Mouse (Mus musculus) lung, embryonic 16.5 days (tissue): ENCODE measurements around the gene Gm5741. TPM values are rescaled to one million over a fixed set of nuclear protein-coding genes. Genes with fewer than 3 reads are reported as not detected.

Experiments
- ATAC-seq: fragments of 200-750 bp; cut with Nextera tagmentation; 2 replicates; pipeline ENCODE4 v1.8.0; 2017; ENCODE audit warnings: low read depth, mild to moderate bottlenecking, moderate library complexity
- H3K27ac ChIP-seq: fragments of 300-500 bp; sonication (generic); 2 replicates; pipeline ENCODE4 v1.5.1; 2014; ENCODE audit warnings: mild to moderate bottlenecking, control low read depth, low read length
- H3K27me3 ChIP-seq: fragments of 300-500 bp; sonication (generic); 2 replicates; pipeline ENCODE4 v1.6.1; 2014; ENCODE audit warnings: low read depth, low read length, mixed read lengths; ENCODE audit not compliant: control insufficient read depth, insufficient read depth
- H3K36me3 ChIP-seq: fragments of 300-500 bp; sonication (generic); 2 replicates; pipeline ENCODE4 v1.6.1; 2014; ENCODE audit warnings: low read length; ENCODE audit not compliant: control insufficient read depth, insufficient read depth
- H3K4me1 ChIP-seq: fragments of 300-500 bp; sonication (generic); replicated peaks from 2 replicates; pipeline ENCODE4 v1.6.1; 2014; ENCODE audit warnings: low read length, mixed read lengths; ENCODE audit not compliant: control insufficient read depth, insufficient read depth
- H3K4me2 ChIP-seq: fragments of 300-500 bp; sonication (generic); 2 replicates; pipeline ENCODE4 v1.6.1; 2014; ENCODE audit warnings: low read depth, low read length, control low read depth
- H3K4me3 ChIP-seq: fragments of 300-500 bp; sonication (generic); 2 replicates; pipeline ENCODE4 v1.5.1; 2014; ENCODE audit warnings: mild to moderate bottlenecking, low read length, control low read depth
- H3K9ac ChIP-seq: fragments of 300-500 bp; sonication (generic); 2 replicates; pipeline ENCODE4 v1.6.1; 2014; ENCODE audit warnings: low read length, control low read depth
- H3K9me3 ChIP-seq: fragments of 300-500 bp; sonication (generic); 2 replicates; pipeline ENCODE4 v1.6.1; 2016; ENCODE audit warnings: low read length; ENCODE audit not compliant: control insufficient read depth
- WGBS: fragments of 180-500 bp; shearing (Covaris S2); extraction: QIAGEN DNeasy Blood & Tissue Kit; methylation state at CpG from one replicate; pipeline ENCODE4 v1.1.7; 2014; 5-methylcytosine and 5-hydroxymethylcytosine counted together
- polyA plus RNA-seq: library from polyadenylated mRNA; unstranded; fragments of >200 nt; fragmentation: Nextera tagmentation; extraction: Ambion mirVana; gene quantifications from 2 replicates; pipeline ENCODE4 v1.2.1, GENCODE M21; 2015

Gm5741 gene
- polyA plus RNA-seq, 1 experiment from 2014 or later, result not detected

DNA sequence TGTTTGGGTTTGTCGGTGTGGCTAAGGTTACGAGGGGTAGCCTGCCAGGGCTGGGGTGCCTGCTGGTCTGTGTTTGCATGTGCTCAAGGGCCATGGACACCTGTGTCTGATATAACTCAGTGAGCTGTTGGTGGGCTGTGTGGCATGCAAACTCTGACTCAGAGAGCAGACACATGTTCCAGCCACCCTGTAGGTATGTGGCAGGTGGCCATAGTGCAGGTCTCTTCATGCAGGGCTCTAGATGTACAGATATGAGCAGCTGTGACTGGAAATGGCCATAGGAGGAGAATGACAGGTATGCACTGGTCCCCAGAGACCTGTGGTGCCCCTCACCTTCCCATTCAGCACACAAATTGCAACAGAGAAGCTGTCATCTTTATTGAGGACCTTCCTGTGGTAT is 627 bp downstream of the Gm5741 start:
- no peaks in the 10 kb centered on the region for H3K9me3 ChIP-seq
- H3K4me3 ChIP-seq, result no peak overlapping the region
- H3K27me3 ChIP-seq, result no peaks in the 10 kb centered on the region
- ATAC-seq, result no peak
- H3K9ac ChIP-seq, result no peak overlapping the region
- H3K4me2 ChIP-seq, result no peak overlapping the region
- 92% methylated on average over 2 of the region's 2 CpGs for WGBS
- peaks cover 8% of the 10 kb centered on the region for H3K4me1 ChIP-seq
- no peak overlapping the region for H3K27ac ChIP-seq
- peaks cover 4% of the 10 kb centered on the region for H3K36me3 ChIP-seq

DNA sequence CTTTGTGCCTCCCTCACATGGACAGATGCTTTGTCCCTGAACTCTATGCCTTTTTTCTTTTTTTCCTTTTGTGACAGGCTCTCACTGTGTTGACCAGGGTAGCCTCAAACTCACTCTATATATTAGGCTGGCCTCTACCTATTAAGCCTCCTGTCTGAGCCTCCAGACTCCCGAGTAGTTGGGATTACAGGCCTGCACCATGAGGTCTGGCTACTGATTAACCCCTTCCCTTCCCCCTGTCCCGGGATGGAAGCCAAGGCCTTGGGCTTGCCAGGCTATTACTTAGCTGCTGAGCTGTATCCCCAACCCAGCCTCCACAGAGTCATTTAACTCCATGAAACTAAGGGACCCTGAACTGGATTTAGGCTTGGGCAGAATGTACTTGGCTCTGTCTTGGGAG is 2.6 kb downstream of the Gm5741 start:
- Histone ChIP-seq H3K36me3 (peaks cover 4% of the 10 kb centered on the region), H3K27ac (no peak overlapping the region), H3K9me3 (no peaks in the 10 kb centered on the region), H3K4me2 (no peak overlapping the region), H3K9ac (no peak overlapping the region), H3K27me3 (no peaks in the 10 kb centered on the region), H3K4me1 (no peaks in the 10 kb centered on the region; the same call in 1 of the 2 replicates), H3K4me3 (no peak overlapping the region)
- 29% methylated on average over 2 of the region's 2 CpGs for WGBS
- no peak for ATAC-seq

- no peak overlapping the region for H3K4me2 ChIP-seq
- H3K9ac ChIP-seq, result no peak overlapping the region
- H3K27ac ChIP-seq, result no peak overlapping the region
- no peaks in the 10 kb centered on the region for H3K9me3 ChIP-seq
- peaks cover 4% of the 10 kb centered on the region for H3K36me3 ChIP-seq
- H3K4me3 ChIP-seq, result no peak overlapping the region
- no peaks in the 10 kb centered on the region; the same call in 1 of the 2 replicates for H3K4me1 ChIP-seq
- ATAC-seq, result no peak
- WGBS, result 94% methylated on average over 4 of the region's 4 CpGs
- no peaks in the 10 kb centered on the region for H3K27me3 ChIP-seq
Measured at GRCm38 (mm10) chr8:85062603-85063002, 5.2 kb downstream of the Gm5741 start.

GRCm38 (mm10) chr8:85059879-85060616 is 7.7 kb downstream of the Gm5741 start, which contains the start of gene Fbxw9:
Gene Fbxw9 (plus strand): TSS chr8:85060055.
- no peaks in the 10 kb centered on the region for H3K9me3 ChIP-seq
- ATAC-seq, result peak; percentile 88
- no peaks in the 10 kb centered on the region for H3K27me3 ChIP-seq
- peak within 1 kb of the TSS; percentile 83 for H3K4me3 ChIP-seq
- under 1% methylated on average over 52 of the region's 53 CpGs for WGBS
- H3K4me1 ChIP-seq, result no peaks in the 10 kb centered on the region; the same call in 1 of the 2 replicates
- no peak within 1 kb of the TSS for H3K27ac ChIP-seq
- H3K4me2 ChIP-seq, result peak within 1 kb of the TSS; percentile 87
- H3K36me3 ChIP-seq, result peaks cover 14% of the 10 kb centered on the region
- peak within 1 kb of the TSS; percentile 77 for H3K9ac ChIP-seq

DNA sequence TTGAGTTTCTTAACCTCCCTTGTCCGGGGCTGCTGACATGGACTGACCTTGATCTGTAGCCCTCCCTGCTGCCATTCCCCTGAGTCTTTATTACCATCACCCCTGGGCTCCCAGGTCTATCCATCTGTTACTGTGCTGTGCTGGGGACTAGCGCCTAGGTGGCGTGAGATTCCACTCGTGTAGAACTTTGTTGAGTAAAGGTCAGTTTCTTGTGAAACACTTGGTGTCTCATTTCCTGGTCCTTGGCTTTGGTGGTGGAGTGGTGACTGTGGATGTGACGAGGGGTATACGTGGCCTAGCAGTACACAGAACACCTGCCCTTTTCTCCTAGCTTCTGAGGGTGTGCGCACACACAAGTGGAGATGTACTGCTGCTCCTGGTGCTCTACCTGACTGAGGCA is 10.4 kb downstream of the Gm5741 start:
- Histone ChIP-seq H3K27ac (no peak overlapping the region), H3K4me1 (no peaks in the 10 kb centered on the region; the same call in 1 of the 2 replicates), H3K9ac (no peak overlapping the region), H3K9me3 (no peaks in the 10 kb centered on the region), H3K27me3 (no peaks in the 10 kb centered on the region), H3K4me3 (no peak overlapping the region), H3K4me2 (no peak overlapping the region), H3K36me3 (peaks cover 37% of the 10 kb centered on the region)
- WGBS, result 76% methylated on average over 7 of the region's 7 CpGs
- no peak for ATAC-seq

DNA sequence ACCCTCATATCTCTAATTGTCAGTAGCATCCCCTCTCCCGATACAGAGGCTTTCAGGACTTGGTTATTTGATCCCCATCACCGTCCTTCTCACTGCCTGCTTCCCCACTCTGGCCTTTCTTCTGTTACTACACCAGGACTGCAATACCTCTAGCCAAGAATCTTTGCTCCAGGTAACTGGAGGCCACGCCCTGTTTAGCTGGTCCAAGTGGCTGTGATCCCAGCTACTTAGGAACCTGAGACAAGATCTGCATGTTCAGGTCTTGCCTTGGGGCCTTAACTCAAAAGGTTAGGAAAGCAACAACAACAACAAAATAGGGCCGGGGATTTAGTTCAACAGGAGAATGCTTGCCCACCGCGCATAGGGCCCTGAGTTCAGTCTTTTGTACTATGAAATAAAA is 24.2 kb downstream of the Gm5741 start:
- WGBS, result 91% methylated on average over 6 of the region's 6 CpGs
- Histone ChIP-seq H3K4me1 (peaks cover 3% of the 10 kb centered on the region), H3K9me3 (no peaks in the 10 kb centered on the region), H3K27ac (no peak overlapping the region), H3K4me3 (no peak overlapping the region), H3K27me3 (no peaks in the 10 kb centered on the region), H3K4me2 (no peak overlapping the region), H3K9ac (no peak overlapping the region), H3K36me3 (peaks cover 64% of the 10 kb centered on the region)
- ATAC-seq, result no peak

GRCm38 (mm10) chr8:85037681-85038531 is 29.9 kb downstream of the Gm5741 start:
- H3K4me3 ChIP-seq, result peak overlapping the region; percentile 83
- H3K27ac ChIP-seq, result peak overlapping the region; percentile 100
- peaks cover 17% of the 10 kb centered on the region for H3K36me3 ChIP-seq
- peak overlapping the region; percentile 94 for H3K9ac ChIP-seq
- no peaks in the 10 kb centered on the region for H3K9me3 ChIP-seq
- peak overlapping the region; percentile 81 for H3K4me2 ChIP-seq
- WGBS, result under 1% methylated on average over 52 of the region's 57 CpGs
- no peaks in the 10 kb centered on the region for H3K27me3 ChIP-seq
- peaks cover 15% of the 10 kb centered on the region for H3K4me1 ChIP-seq
- ATAC-seq, result peak; percentile 3; the same call in 1 of the 2 replicates

- peak; percentile 53 for ATAC-seq
- Histone ChIP-seq H3K4me3 (peak overlapping the region; percentile 83), H3K27me3 (no peaks in the 10 kb centered on the region), H3K9me3 (no peaks in the 10 kb centered on the region), H3K4me1 (peaks cover 15% of the 10 kb centered on the region), H3K27ac (peak overlapping the region; percentile 100), H3K4me2 (peak overlapping the region; percentile 81), H3K36me3 (peaks cover 22% of the 10 kb centered on the region), H3K9ac (peak overlapping the region; percentile 94)
- 0% methylated on average over 14 of the region's 14 CpGs for WGBS
Measured at GRCm38 (mm10) chr8:85037366-85037680, 30.5 kb downstream of the Gm5741 start.

- H3K9me3 ChIP-seq, result no peaks in the 10 kb centered on the region
- peak within 1 kb of the TSS; percentile 91 for H3K4me2 ChIP-seq
- H3K27me3 ChIP-seq, result no peaks in the 10 kb centered on the region
- WGBS, result under 1% methylated on average over 56 of the region's 59 CpGs
- peak; percentile 94 for ATAC-seq
- H3K4me1 ChIP-seq, result peaks cover 15% of the 10 kb centered on the region
- peaks cover 26% of the 10 kb centered on the region for H3K36me3 ChIP-seq
- H3K4me3 ChIP-seq, result peak within 1 kb of the TSS; percentile 83
- peak within 1 kb of the TSS; percentile 100 for H3K27ac ChIP-seq
- peak within 1 kb of the TSS; percentile 94 for H3K9ac ChIP-seq
Measured at GRCm38 (mm10) chr8:85036718-85037365, 30.9 kb downstream of the Gm5741 start, which contains the start of gene Tnpo2. Gene Tnpo2 (plus strand): TSS chr8:85036915.
